Mouse (Mus musculus) hindbrain, postnatal 0 days (tissue): ENCODE results near the gene Tmem50a. TPM values are rescaled to one million over a fixed set of nuclear protein-coding genes. Genes with fewer than 3 reads are reported as not detected.

Source experiments
- ATAC-seq: fragments of 200-750 bp; cut with Nextera tagmentation; 2 replicates; pipeline ENCODE4 v1.8.0; 2017; ENCODE audit warnings: mild to moderate bottlenecking, moderate TSS enrichment, moderate library complexity
- DNase-seq: peaks from one replicate; pipeline ENCODE4 v3.0.0-alpha.2; 2015; ENCODE audit warnings: low spot score
- H3K27ac ChIP-seq: fragments of 300-500 bp; sonication (generic); 2 replicates; pipeline ENCODE4 v1.5.1; 2014; ENCODE audit warnings: mild to moderate bottlenecking
- H3K27me3 ChIP-seq: fragments of 300-500 bp; sonication (generic); 2 replicates; pipeline ENCODE4 v1.6.1; 2014; ENCODE audit warnings: low read length, mixed read lengths; ENCODE audit not compliant: insufficient read depth
- H3K36me3 ChIP-seq: fragments of 300-500 bp; sonication (generic); 2 replicates; pipeline ENCODE4 v1.6.1; 2014; ENCODE audit warnings: low read length, mixed read lengths; ENCODE audit not compliant: insufficient read depth
- H3K4me1 ChIP-seq: fragments of 300-500 bp; sonication (generic); 2 replicates; pipeline ENCODE4 v1.6.1; 2014; ENCODE audit warnings: antibody characterized with exemption, low read length, mixed read lengths; ENCODE audit not compliant: insufficient read depth
- H3K4me2 ChIP-seq: fragments of 300-500 bp; sonication (generic); 2 replicates; pipeline ENCODE4 v1.6.1; 2014; ENCODE audit warnings: low read depth, mild to moderate bottlenecking, low read length, moderate library complexity, mixed read lengths
- H3K4me3 ChIP-seq: fragments of 300-500 bp; sonication (generic); 2 replicates; pipeline ENCODE4 v1.5.1; 2014; ENCODE audit warnings: low read length
- H3K9ac ChIP-seq: fragments of 300-500 bp; sonication (generic); replicated peaks from 2 replicates; pipeline ENCODE4 v1.6.1; 2014; ENCODE audit warnings: mild to moderate bottlenecking, low read length, moderate library complexity, mixed read lengths
- H3K9me3 ChIP-seq: fragments of 300-500 bp; sonication (generic); 2 replicates; pipeline ENCODE4 v1.6.1; 2016; ENCODE audit warnings: low read length, mixed read lengths
- CTCF ChIP-seq: IDR thresholded peaks from 2 replicates; pipeline ENCODE4 v1.5.1; 2016; ENCODE audit warnings: antibody characterized with exemption, control low read depth, low read depth
- WGBS: fragments of 180-500 bp; shearing (Covaris S2); extraction: QIAGEN DNeasy Blood & Tissue Kit; methylation state at CpG from one replicate; pipeline ENCODE4 v1.1.7; 2014; 5-methylcytosine and 5-hydroxymethylcytosine counted together
- polyA plus RNA-seq: library from polyadenylated mRNA; unstranded; fragments of >200 nt; fragmentation: Nextera tagmentation; extraction: Ambion mirVana; gene quantifications from 2 replicates; pipeline ENCODE4 v1.2.1, GENCODE M21; 2015
- total RNA-seq: library from RNA; depleted of rRNA; stranded (reverse); fragments of >200 nt; gene quantifications from 2 replicates; pipeline ENCODE4 v1.2.3, GENCODE M21; 2014

Gene Tmem50a
- total and polyA plus RNA-seq, 2 experiments from 2014 or later, result 149 to 231 TPM

- H3K4me1 ChIP-seq, result peaks cover 5% of the 10 kb centered on the region; the same call in 1 of the 2 replicates
- H3K4me2 ChIP-seq, result peak overlapping the region; percentile 64
- H3K36me3 ChIP-seq, result no peaks in the 10 kb centered on the region
- H3K27ac ChIP-seq, result no peak overlapping the region
- 36% methylated on average over 6 of the region's 6 CpGs for WGBS
- H3K9me3 ChIP-seq, result no peaks in the 10 kb centered on the region
- DNase-seq (peak; percentile 19), ATAC-seq (no peak)
- peak; percentile 63 for TF ChIP-seq CTCF
- H3K4me3 ChIP-seq, result peak overlapping the region; percentile 27
- no peak overlapping the region; the same call in 1 of the 2 replicates for H3K9ac ChIP-seq
- H3K27me3 ChIP-seq, result no peaks in the 10 kb centered on the region
Measured at GRCm38 (mm10) chr4:134880041-134880440, 34.8 kb downstream of the Tmem50a start.

GRCm38 (mm10) chr4:134879410-134879981, 35.3 kb downstream of the Tmem50a start:
- WGBS, result 5% methylated on average over 17 of the region's 17 CpGs
- Histone ChIP-seq H3K4me1 (peaks cover 5% of the 10 kb centered on the region; the same call in 1 of the 2 replicates), H3K9me3 (no peaks in the 10 kb centered on the region), H3K27ac (no peak overlapping the region), H3K4me3 (peak overlapping the region; percentile 27), H3K9ac (no peak overlapping the region; the same call in 1 of the 2 replicates), H3K36me3 (no peaks in the 10 kb centered on the region), H3K4me2 (peak overlapping the region; percentile 64), H3K27me3 (no peaks in the 10 kb centered on the region)
- DNase-seq (peak; percentile 84), ATAC-seq (0 out of 2 replicates have a peak, but pooled peaks have one; percentile 38)
- TF ChIP-seq CTCF, result peak; percentile 82

DNA sequence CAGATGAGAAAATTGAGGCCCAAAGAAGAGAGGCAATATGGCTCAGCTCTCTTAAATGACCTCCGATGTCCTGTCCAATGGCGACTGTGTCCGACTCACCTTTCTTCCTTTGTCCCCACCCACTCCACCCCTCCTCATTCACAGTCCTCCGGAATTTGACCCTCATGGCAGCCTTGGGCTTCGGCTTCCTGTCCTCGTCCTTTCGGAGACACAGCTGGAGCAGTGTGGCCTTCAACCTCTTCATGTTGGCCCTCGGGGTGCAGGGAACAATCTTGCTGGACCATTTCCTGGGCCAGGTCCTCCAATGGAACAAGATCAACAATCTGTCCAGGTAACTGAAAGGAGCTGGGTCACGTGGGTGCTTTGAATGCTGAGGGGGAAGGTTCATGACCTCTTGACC, 38.7 kb downstream of the Tmem50a start:
- WGBS, result 84% methylated on average over 9 of the region's 9 CpGs

GRCm38 (mm10) chr4:134871950-134872349, 42.9 kb downstream of the Tmem50a start:
- no peak overlapping the region for H3K9ac ChIP-seq
- no peaks in the 10 kb centered on the region for H3K36me3 ChIP-seq
- H3K9me3 ChIP-seq, result no peaks in the 10 kb centered on the region
- no peaks in the 10 kb centered on the region for H3K4me1 ChIP-seq
- H3K27me3 ChIP-seq, result peaks cover 6% of the 10 kb centered on the region; the same call in 1 of the 2 replicates
- H3K4me3 ChIP-seq, result no peak overlapping the region
- ATAC-seq (no peak), DNase-seq (no peak)
- TF ChIP-seq CTCF, result no peak
- H3K4me2 ChIP-seq, result no peak overlapping the region
- WGBS, result 52% methylated on average over 2 of the region's 2 CpGs
- H3K27ac ChIP-seq, result no peak overlapping the region

More for the DNA sequence above, 38.7 kb downstream of the Tmem50a start:
- Histone ChIP-seq H3K27ac (no peak overlapping the region), H3K27me3 (no peaks in the 10 kb centered on the region), H3K4me2 (no peak overlapping the region), H3K4me3 (no peak overlapping the region), H3K36me3 (no peaks in the 10 kb centered on the region), H3K9me3 (no peaks in the 10 kb centered on the region), H3K4me1 (peaks cover 5% of the 10 kb centered on the region; the same call in 1 of the 2 replicates), H3K9ac (no peak overlapping the region)
- no peak for ATAC-seq
- DNase-seq, result no peak
- TF ChIP-seq CTCF, result no peak

DNA sequence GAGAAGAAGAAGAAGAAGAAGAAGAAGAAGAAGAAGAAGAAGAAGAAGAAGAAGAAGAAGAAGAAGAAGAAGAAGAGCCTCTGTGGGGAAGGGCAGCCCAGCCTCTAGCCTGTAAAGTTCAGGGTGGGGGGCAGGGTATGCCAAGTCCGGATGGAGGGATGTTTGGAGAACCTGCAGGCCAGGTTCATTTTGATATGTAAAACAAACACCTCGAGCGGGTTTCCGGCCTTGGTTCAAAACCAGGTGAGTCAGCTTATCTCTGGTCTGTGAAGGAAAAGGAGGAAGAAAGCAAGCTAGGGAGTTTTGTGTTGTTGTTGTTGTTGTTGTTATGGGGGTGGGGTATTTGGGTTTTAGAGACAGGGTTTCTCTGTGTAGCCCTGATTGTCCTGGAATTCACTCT, 43.3 kb downstream of the Tmem50a start:
- no peak for TF ChIP-seq CTCF
- H3K4me3 ChIP-seq, result no peak overlapping the region
- H3K4me1 ChIP-seq, result no peaks in the 10 kb centered on the region
- no peaks in the 10 kb centered on the region for H3K9me3 ChIP-seq
- H3K36me3 ChIP-seq, result no peaks in the 10 kb centered on the region
- ATAC-seq, result no peak
- peaks cover 6% of the 10 kb centered on the region; the same call in 1 of the 2 replicates for H3K27me3 ChIP-seq
- no peak for DNase-seq
- no peak overlapping the region for H3K4me2 ChIP-seq
- no peak overlapping the region for H3K9ac ChIP-seq
- WGBS, result 49% methylated on average over 4 of the region's 4 CpGs
- H3K27ac ChIP-seq, result no peak overlapping the region

GRCm38 (mm10) chr4:134869815-134870375, 44.9 kb downstream of the Tmem50a start:
- no peak overlapping the region for H3K27ac ChIP-seq
- H3K9me3 ChIP-seq, result no peaks in the 10 kb centered on the region
- WGBS, result 60% methylated on average over 7 of the region's 7 CpGs
- ATAC-seq (no peak), DNase-seq (no peak)
- H3K27me3 ChIP-seq, result peaks cover 6% of the 10 kb centered on the region; the same call in 1 of the 2 replicates
- H3K9ac ChIP-seq, result no peak overlapping the region
- H3K4me2 ChIP-seq, result no peak overlapping the region
- no peak for TF ChIP-seq CTCF
- H3K4me3 ChIP-seq, result no peak overlapping the region
- no peaks in the 10 kb centered on the region for H3K36me3 ChIP-seq
- no peaks in the 10 kb centered on the region for H3K4me1 ChIP-seq

- no peak overlapping the region for H3K4me3 ChIP-seq
- no peak for ATAC-seq
- H3K27ac ChIP-seq, result no peak overlapping the region
- H3K4me1 ChIP-seq, result no peaks in the 10 kb centered on the region
- H3K27me3 ChIP-seq, result peaks cover 6% of the 10 kb centered on the region; the same call in 1 of the 2 replicates
- H3K36me3 ChIP-seq, result no peaks in the 10 kb centered on the region
- H3K9ac ChIP-seq, result no peak overlapping the region
- H3K9me3 ChIP-seq, result no peaks in the 10 kb centered on the region
- 17% methylated on average over 16 of the region's 16 CpGs for WGBS
- no peak overlapping the region for H3K4me2 ChIP-seq
- TF ChIP-seq CTCF, result no peak
- no peak for DNase-seq
Measured at GRCm38 (mm10) chr4:134869068-134869730, 45.6 kb downstream of the Tmem50a start.
